Mouse (Mus musculus) limb, embryonic 14.5 days (tissue): ENCODE data around the gene Abcg4. TPM values are rescaled to one million over a fixed set of nuclear protein-coding genes. Genes with fewer than 3 reads are reported as not detected.
A peak's percentile ranks its signal among the peaks of the same experiment; 100 is the strongest.
"Not testable (repeated sequence)": the region's sequence is repeated elsewhere in the genome, so short reads cannot be mapped to it uniquely, and the experiment has no call there.

Source experiments
- ATAC-seq: fragments of 200-750 bp; cut with Nextera tagmentation; 2 replicates; pipeline ENCODE4 v1.8.0; 2017; ENCODE audit warnings: low read depth, moderate number of reproducible peaks, moderate TSS enrichment; ENCODE audit not compliant: low FRiP score
- DNase-seq: peaks from one replicate; pipeline ENCODE4 v3.0.0-alpha.2; 2015; ENCODE audit warnings: low spot score
- H3K27ac ChIP-seq: fragments of 300-500 bp; sonication (generic); replicated peaks from 2 replicates; pipeline ENCODE4 v1.5.1; 2014; ENCODE audit warnings: low read depth, mild to moderate bottlenecking, low read length, moderate library complexity, mixed read lengths
- H3K27me3 ChIP-seq: fragments of 300-500 bp; sonication (generic); 2 replicates; pipeline ENCODE4 v1.6.1; 2014; ENCODE audit warnings: low read length, mixed read lengths; ENCODE audit not compliant: control insufficient read depth, insufficient read depth
- H3K36me3 ChIP-seq: fragments of 300-500 bp; sonication (generic); 2 replicates; pipeline ENCODE4 v1.6.1; 2014; ENCODE audit warnings: mild to moderate bottlenecking, low read length, moderate library complexity, mixed read lengths; ENCODE audit not compliant: control insufficient read depth, insufficient read depth
- H3K4me1 ChIP-seq: fragments of 300-500 bp; sonication (generic); 2 replicates; pipeline ENCODE4 v1.6.1; 2014; ENCODE audit warnings: antibody characterized with exemption, low read length, mixed read lengths; ENCODE audit not compliant: control insufficient read depth, insufficient read depth
- H3K4me2 ChIP-seq: fragments of 300-500 bp; sonication (generic); replicated peaks from 2 replicates; pipeline ENCODE4 v1.6.1; 2014; ENCODE audit warnings: low read depth, mild to moderate bottlenecking, low read length, moderate library complexity; ENCODE audit not compliant: severe bottlenecking
- H3K4me3 ChIP-seq: fragments of 300-500 bp; sonication (generic); replicated peaks from 2 replicates; pipeline ENCODE4 v1.5.1; 2014; ENCODE audit warnings: low read length
- H3K9ac ChIP-seq: fragments of 300-500 bp; sonication (generic); 2 replicates; pipeline ENCODE4 v1.6.1; 2014; ENCODE audit warnings: mild to moderate bottlenecking, low read depth, low read length, moderate library complexity; ENCODE audit not compliant: severe bottlenecking
- H3K9me3 ChIP-seq: fragments of 300-500 bp; sonication (generic); 2 replicates; pipeline ENCODE4 v1.6.1; 2016; ENCODE audit warnings: low read length; ENCODE audit not compliant: control insufficient read depth
- POLR2A ChIP-seq: fragments of 200-500 bp; IDR thresholded peaks from 2 replicates; pipeline ENCODE4 v1.8.0; 2012; ENCODE audit warnings: inconsistent platforms, mild to moderate bottlenecking, moderate library complexity, borderline replicate concordance; ENCODE audit not compliant: insufficient read depth, insufficient read length; ENCODE audit errors: extremely low read depth
- WGBS: fragments of 180-500 bp; shearing (Covaris S2); extraction: QIAGEN DNeasy Blood & Tissue Kit; methylation state at CpG from one replicate; pipeline ENCODE4 v1.1.7; 2014; 5-methylcytosine and 5-hydroxymethylcytosine counted together
- polyA plus RNA-seq, 2 experiments: library from polyadenylated mRNA; depleted of rRNA in 1 of 2; stranded (reverse) in 1 of 2; unstranded in 1 of 2; fragments of >200 nt; fragmentation: Nextera tagmentation in 1 of 2; extraction: Ambion mirVana in 1 of 2; gene quantifications; 2 replicates each; pipeline versions ENCODE4 v1.2.1 to v1.2.3; 2012 to 2014

Gene Abcg4
- polyA plus RNA-seq, 2 experiments, result 4.8 to 20.8 TPM

- H3K27me3 ChIP-seq, result no peaks in the 10 kb centered on the region
- peak overlapping the region; percentile 74 for H3K4me3 ChIP-seq
- H3K4me2 ChIP-seq, result peak overlapping the region; percentile 83
- ATAC-seq (no peak), DNase-seq (no peak)
- H3K36me3 ChIP-seq, result peaks cover 44% of the 10 kb centered on the region
- H3K4me1 ChIP-seq, result peaks cover 10% of the 10 kb centered on the region
- H3K27ac ChIP-seq, result no peak overlapping the region
- no peaks in the 10 kb centered on the region for H3K9me3 ChIP-seq
- 87% methylated on average over 5 of the region's 5 CpGs for WGBS
- H3K9ac ChIP-seq, result peak overlapping the region; percentile 90
- TF ChIP-seq POLR2A, result no peak
These were observed 39.5 kb upstream of the Abcg4 start for GRCm38 (mm10) chr9:44327926-44328325.

GRCm38 (mm10) chr9:44327064-44327711 is 38.8 kb upstream of the Abcg4 start:
- H3K27me3 ChIP-seq, result no peaks in the 10 kb centered on the region
- peak overlapping the region; percentile 74 for H3K4me3 ChIP-seq
- peak overlapping the region; percentile 83 for H3K4me2 ChIP-seq
- WGBS, result under 1% methylated on average over 22 of the region's 22 CpGs
- no peaks in the 10 kb centered on the region for H3K9me3 ChIP-seq
- peak overlapping the region; percentile 89 for H3K27ac ChIP-seq
- ATAC-seq, result no peak
- H3K36me3 ChIP-seq, result peaks cover 37% of the 10 kb centered on the region
- DNase-seq, result peak; percentile 65
- TF ChIP-seq POLR2A, result no peak
- peak overlapping the region; percentile 90 for H3K9ac ChIP-seq
- peaks cover 10% of the 10 kb centered on the region for H3K4me1 ChIP-seq

- ATAC-seq (peak; percentile 94), DNase-seq (peak; percentile 87)
- H3K4me1 ChIP-seq, result peaks cover 10% of the 10 kb centered on the region
- H3K9me3 ChIP-seq, result no peaks in the 10 kb centered on the region
- under 1% methylated on average over 37 of the region's 38 CpGs for WGBS
- TF ChIP-seq POLR2A, result peak; percentile 43; the same call in 1 of the 2 replicates
- peak overlapping the region; percentile 90 for H3K9ac ChIP-seq
- peak overlapping the region; percentile 89 for H3K27ac ChIP-seq
- peaks cover 30% of the 10 kb centered on the region for H3K36me3 ChIP-seq
- H3K4me3 ChIP-seq, result peak overlapping the region; percentile 74
- no peaks in the 10 kb centered on the region for H3K27me3 ChIP-seq
- peak overlapping the region; percentile 83 for H3K4me2 ChIP-seq
These were observed 38.1 kb upstream of the Abcg4 start for GRCm38 (mm10) chr9:44326371-44327063.

GRCm38 (mm10) chr9:44325768-44326370 is 37.5 kb upstream of the Abcg4 start, which contains the start of gene Dpagt1:
Gene Dpagt1 (plus strand): TSS chr9:44326019.
- peaks cover 12% of the 10 kb centered on the region for H3K4me1 ChIP-seq
- no peaks in the 10 kb centered on the region for H3K9me3 ChIP-seq
- H3K27ac ChIP-seq, result peak within 1 kb of the TSS; percentile 89
- ATAC-seq, result peak; percentile 43
- peaks cover 23% of the 10 kb centered on the region for H3K36me3 ChIP-seq
- peak within 1 kb of the TSS; percentile 90 for H3K9ac ChIP-seq
- peak within 1 kb of the TSS; percentile 74 for H3K4me3 ChIP-seq
- 3% methylated on average over 12 of the region's 12 CpGs for WGBS
- no peak for DNase-seq
- H3K27me3 ChIP-seq, result no peaks in the 10 kb centered on the region
- H3K4me2 ChIP-seq, result peak within 1 kb of the TSS; percentile 83
- no peak for TF ChIP-seq POLR2A

- H3K27me3 ChIP-seq, DNase-seq, ATAC-seq, H3K9me3 ChIP-seq: not testable (repeated sequence)
- H3K4me3 ChIP-seq, result peak overlapping the region; percentile 74; the same call in 1 of the 2 replicates
- peak overlapping the region; percentile 89; the same call in 1 of the 2 replicates for H3K27ac ChIP-seq
- peaks cover 17% of the 10 kb centered on the region for H3K36me3 ChIP-seq
- H3K9ac ChIP-seq, result peak overlapping the region; percentile 90; the same call in 1 of the 2 replicates
- H3K4me2 ChIP-seq, result peak overlapping the region; percentile 83
- WGBS, result 61% methylated on average over 7 of the region's 8 CpGs
- peaks cover 14% of the 10 kb centered on the region for H3K4me1 ChIP-seq
These were observed 36.8 kb upstream of the Abcg4 start for GRCm38 (mm10) chr9:44325032-44325767.
